Mouse (Mus musculus) midbrain, embryonic 14.5 days (tissue): ENCODE measurements at regions not wholly inside any gene's neighbourhood (a gene's known extent, or its start where the extent isn't known, plus 50 kb on each side); places are given as distances from the start of the nearest gene placed in this dataset.
A peak's percentile ranks its signal among the peaks of the same experiment; 100 is the strongest.

Experiments
- ATAC-seq: fragments of 200-750 bp; cut with Nextera tagmentation; 2 replicates; pipeline ENCODE4 v1.8.0; 2017; ENCODE audit warnings: moderate number of reproducible peaks, moderate library complexity; ENCODE audit not compliant: low FRiP score, low TSS enrichment
- DNase-seq: peaks from one replicate; pipeline ENCODE4 v3.0.0-alpha.2; 2015
- H3K27ac ChIP-seq: fragments of 300-500 bp; sonication (generic); replicated peaks from 2 replicates; pipeline ENCODE4 v1.5.1; 2014; ENCODE audit warnings: mild to moderate bottlenecking, low read depth, low read length, moderate library complexity
- H3K27me3 ChIP-seq: fragments of 300-500 bp; sonication (generic); 2 replicates; pipeline ENCODE4 v1.6.1; 2014; ENCODE audit warnings: low read length, control low read depth, mixed read lengths; ENCODE audit not compliant: control insufficient read depth, insufficient read depth
- H3K36me3 ChIP-seq: fragments of 300-500 bp; sonication (generic); 2 replicates; pipeline ENCODE4 v1.6.1; 2014; ENCODE audit warnings: low read length, control low read depth; ENCODE audit not compliant: control insufficient read depth, insufficient read depth
- H3K4me1 ChIP-seq: fragments of 300-500 bp; sonication (generic); 2 replicates; pipeline ENCODE4 v1.6.1; 2014; ENCODE audit warnings: mild to moderate bottlenecking, antibody characterized with exemption, low read length, control low read depth; ENCODE audit not compliant: control insufficient read depth, insufficient read depth
- H3K4me2 ChIP-seq: fragments of 300-500 bp; sonication (generic); 2 replicates; pipeline ENCODE4 v1.6.1; 2014; ENCODE audit warnings: mild to moderate bottlenecking, low read length, moderate library complexity
- H3K4me3 ChIP-seq: fragments of 300-500 bp; sonication (generic); replicated peaks from 2 replicates; pipeline ENCODE4 v1.5.1; 2014; ENCODE audit warnings: low read depth, low read length
- H3K9ac ChIP-seq: fragments of 300-500 bp; sonication (generic); replicated peaks from 2 replicates; pipeline ENCODE4 v1.6.1; 2014; ENCODE audit warnings: mild to moderate bottlenecking, low read length, moderate library complexity
- H3K9me3 ChIP-seq: fragments of 300-500 bp; sonication (generic); 2 replicates; pipeline ENCODE4 v1.6.1; 2016; ENCODE audit warnings: low read length, control low read depth, mixed read lengths; ENCODE audit not compliant: control insufficient read depth
- WGBS: fragments of 180-500 bp; shearing (Covaris S2); extraction: QIAGEN DNeasy Blood & Tissue Kit; methylation state at CpG from one replicate; pipeline ENCODE4 v1.1.7; 2014; 5-methylcytosine and 5-hydroxymethylcytosine counted together

DNA sequence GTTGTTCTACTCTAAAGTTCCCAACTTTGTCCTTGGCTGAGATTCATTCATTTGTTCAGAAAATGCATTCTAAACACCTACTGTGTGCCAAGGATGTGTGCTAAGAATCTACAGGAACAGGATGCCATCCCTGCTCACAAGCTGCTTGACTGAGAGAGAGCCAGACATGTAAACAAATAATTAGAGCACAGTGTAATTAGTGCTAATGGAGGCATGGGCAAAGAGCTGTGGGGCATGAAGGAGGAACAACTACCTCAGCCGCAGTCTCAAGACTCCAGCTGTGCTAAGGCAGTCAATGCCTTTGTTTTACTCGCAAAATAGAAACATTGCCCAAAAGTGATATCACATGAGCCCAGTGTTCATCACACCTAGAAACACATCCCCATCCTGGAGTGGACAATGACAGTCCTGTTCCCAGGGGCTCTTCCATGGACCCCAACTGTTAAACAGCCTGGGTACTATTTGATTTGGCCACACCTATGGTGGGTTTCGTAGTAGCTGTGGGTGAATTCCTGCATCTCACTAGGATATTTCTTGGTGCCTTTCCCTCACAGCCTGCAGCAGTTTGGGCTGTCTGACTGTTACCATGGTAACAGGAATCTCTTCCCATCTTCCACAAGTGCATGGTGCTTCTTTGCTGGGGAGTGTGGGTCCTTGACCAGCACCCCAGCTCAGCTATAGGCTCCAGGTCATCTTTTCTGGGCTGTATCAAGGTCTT lies 125.9 kb upstream of the 1700012A03Rik start:
- Histone ChIP-seq H3K9ac (no peak overlapping the region), H3K4me2 (no peak overlapping the region), H3K36me3 (no peaks in the 10 kb centered on the region), H3K4me3 (no peak overlapping the region), H3K27me3 (no peaks in the 10 kb centered on the region), H3K27ac (no peak overlapping the region), H3K4me1 (peaks cover 9% of the 10 kb centered on the region; the same call in 1 of the 2 replicates), H3K9me3 (no peaks in the 10 kb centered on the region)
- 50% methylated on average over 3 of the region's 3 CpGs for WGBS
- ATAC-seq: no peak
- DNase-seq: peak; percentile 59

DNA sequence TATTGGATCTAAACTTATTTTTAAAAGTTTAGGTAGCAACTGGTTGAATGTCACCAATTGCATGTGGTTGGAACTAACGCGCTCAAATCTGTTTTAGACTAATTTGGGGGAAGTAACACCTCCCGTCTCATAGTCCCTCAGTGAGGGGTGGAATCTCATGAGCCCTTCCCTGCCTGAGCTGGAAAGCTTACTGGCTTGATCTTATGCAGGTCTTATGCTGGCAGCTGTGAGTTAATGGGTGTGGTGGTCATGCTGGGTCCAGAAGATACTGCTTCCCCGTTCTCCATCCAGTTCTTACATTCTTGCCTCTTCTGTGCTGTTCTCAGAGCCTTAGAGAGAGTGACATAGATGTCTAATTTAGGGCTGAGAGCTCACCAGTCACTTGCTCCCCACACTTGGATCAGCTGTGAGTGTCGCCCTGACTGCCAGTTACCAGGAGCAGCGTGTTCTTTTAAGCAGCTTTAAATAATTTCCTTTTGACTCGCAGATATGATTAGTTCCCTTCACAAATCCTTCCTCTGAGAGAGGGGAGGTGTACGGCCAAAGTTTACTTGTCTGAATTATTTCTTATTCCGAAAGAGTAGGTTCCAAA lies 128.4 kb upstream of the 1700012A03Rik start:
- H3K27ac ChIP-seq: no peak overlapping the region
- H3K9me3 ChIP-seq: no peaks in the 10 kb centered on the region
- H3K4me1 ChIP-seq: peaks cover 9% of the 10 kb centered on the region; the same call in 1 of the 2 replicates
- 84% methylated on average over 9 of the region's 9 CpGs for WGBS
- no peak overlapping the region for H3K4me2 ChIP-seq
- H3K4me3 ChIP-seq: no peak overlapping the region
- ATAC-seq (no peak), DNase-seq (no peak)
- no peaks in the 10 kb centered on the region for H3K27me3 ChIP-seq
- no peaks in the 10 kb centered on the region for H3K36me3 ChIP-seq
- H3K9ac ChIP-seq: no peak overlapping the region

DNA sequence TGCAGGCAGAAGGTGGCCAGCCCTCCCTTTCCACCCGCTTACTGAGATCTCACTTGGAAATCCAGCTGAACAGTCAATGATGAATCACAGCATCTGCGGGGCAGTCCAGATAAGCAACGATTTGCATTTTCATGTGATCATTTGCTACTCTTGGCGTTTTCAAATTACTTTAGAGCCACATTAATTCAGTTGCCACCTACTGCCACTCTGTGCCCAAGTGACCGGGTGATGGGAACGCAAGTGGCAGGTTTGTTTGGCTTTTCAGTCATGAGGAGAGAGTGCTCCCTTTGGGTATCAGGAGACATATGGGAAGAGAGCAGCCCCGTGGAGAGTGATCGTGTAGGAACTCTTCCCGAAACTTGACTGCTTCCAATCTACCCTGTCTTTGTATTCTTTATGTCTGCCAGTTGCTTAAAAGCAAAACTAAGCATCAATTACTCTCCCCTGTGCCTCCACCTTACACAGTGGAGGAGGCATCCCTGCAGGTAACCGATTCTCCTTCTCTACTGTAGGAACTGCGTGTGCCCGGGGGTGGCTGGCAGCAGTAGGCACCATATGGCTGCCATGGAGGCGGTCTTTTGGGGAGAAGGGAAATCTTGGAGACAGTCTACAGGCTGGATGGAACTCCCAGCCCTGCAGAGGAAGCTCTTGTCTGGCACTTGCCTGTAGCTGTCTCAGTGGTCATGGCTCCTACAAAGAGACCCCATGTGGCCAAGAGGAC lies 132.5 kb upstream of the 1700012A03Rik start:
- ATAC-seq: no peak
- no peak overlapping the region for H3K4me2 ChIP-seq
- no peaks in the 10 kb centered on the region for H3K27me3 ChIP-seq
- DNase-seq: no peak
- no peak overlapping the region for H3K9ac ChIP-seq
- no peaks in the 10 kb centered on the region for H3K36me3 ChIP-seq
- 89% methylated on average over 13 of the region's 13 CpGs for WGBS
- no peaks in the 10 kb centered on the region for H3K9me3 ChIP-seq
- no peak overlapping the region for H3K27ac ChIP-seq
- H3K4me1 ChIP-seq: no peaks in the 10 kb centered on the region
- no peak overlapping the region for H3K4me3 ChIP-seq

DNA sequence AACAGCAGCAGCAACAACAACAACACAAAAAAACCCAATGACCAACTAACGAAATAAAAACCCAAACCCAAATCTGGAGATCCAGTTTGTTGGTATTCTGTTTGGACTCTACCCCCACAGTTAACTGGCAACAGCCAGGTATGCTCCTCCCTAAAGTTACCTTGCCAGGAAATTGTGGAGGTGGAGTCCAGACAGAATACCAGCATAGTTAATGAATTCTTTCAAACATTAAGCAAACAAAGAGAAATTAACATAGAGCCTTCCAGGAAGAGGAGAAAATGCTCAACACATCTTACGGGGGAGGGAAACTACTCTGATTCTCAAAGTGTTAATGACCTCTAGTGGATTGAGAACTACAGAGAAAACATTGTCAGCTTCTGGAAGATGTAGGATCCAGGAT lies 148.3 kb upstream of the 1700012A03Rik start:
- DNase-seq (no peak), ATAC-seq (no peak)
- Histone ChIP-seq H3K27ac (no peak overlapping the region), H3K9ac (no peak overlapping the region), H3K4me1 (no peaks in the 10 kb centered on the region), H3K4me2 (no peak overlapping the region), H3K36me3 (no peaks in the 10 kb centered on the region), H3K27me3 (no peaks in the 10 kb centered on the region), H3K4me3 (no peak overlapping the region), H3K9me3 (no peaks in the 10 kb centered on the region)
- 90% methylated on average over 2 of the region's 2 CpGs for WGBS

DNA sequence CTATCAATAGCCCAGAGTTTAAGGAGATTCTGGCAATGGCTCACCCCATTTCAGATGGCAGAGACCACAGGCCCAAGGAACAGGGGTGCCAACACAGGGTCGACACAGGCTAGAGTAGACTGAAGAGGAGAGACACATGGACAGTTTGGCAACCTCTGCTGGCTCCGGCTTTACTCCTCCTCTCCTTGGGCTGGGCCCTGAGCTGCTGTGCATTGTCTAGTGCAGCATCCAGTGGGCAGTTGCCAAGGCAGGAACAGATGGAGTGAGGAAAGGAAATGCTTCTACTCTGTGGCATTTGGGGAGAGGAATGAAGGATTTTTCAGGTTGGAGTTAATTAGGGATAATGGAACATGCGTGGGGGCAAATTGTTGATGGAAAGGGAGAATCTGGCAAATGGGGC lies 151.0 kb upstream of the 1700012A03Rik start:
- Histone ChIP-seq H3K4me1 (no peaks in the 10 kb centered on the region), H3K27me3 (no peaks in the 10 kb centered on the region), H3K9me3 (no peaks in the 10 kb centered on the region), H3K4me2 (no peak overlapping the region), H3K4me3 (no peak overlapping the region), H3K36me3 (no peaks in the 10 kb centered on the region), H3K27ac (no peak overlapping the region), H3K9ac (no peak overlapping the region)
- ATAC-seq (no peak), DNase-seq (peak; percentile 8)
- WGBS: 63% methylated on average over 3 of the region's 3 CpGs

DNA sequence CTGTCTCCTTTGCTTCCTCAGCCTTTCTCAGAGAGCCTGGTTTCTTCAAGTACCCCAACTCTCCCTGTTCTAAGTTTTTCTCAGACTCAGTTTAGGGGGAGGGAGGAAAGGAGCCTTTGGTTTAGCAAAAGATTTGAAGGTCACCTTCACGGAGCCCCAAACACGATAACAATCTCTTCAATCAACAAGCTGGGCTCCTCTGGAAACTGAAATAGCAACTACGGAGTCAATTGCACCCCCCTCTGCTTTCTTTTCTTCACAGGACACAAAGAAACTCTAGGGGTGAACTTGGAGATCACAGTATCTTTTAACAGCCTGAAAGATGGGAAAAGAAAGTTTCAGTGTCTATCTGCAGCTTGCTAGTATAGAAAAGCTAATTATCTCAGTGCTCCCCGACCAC lies 151.4 kb upstream of the 1700012A03Rik start:
- H3K9me3 ChIP-seq: no peaks in the 10 kb centered on the region
- H3K4me3 ChIP-seq: no peak overlapping the region
- H3K9ac ChIP-seq: no peak overlapping the region
- 14% methylated on average over 4 of the region's 4 CpGs for WGBS
- H3K36me3 ChIP-seq: no peaks in the 10 kb centered on the region
- no peak for ATAC-seq
- no peaks in the 10 kb centered on the region for H3K4me1 ChIP-seq
- DNase-seq: peak; percentile 1
- no peak overlapping the region for H3K4me2 ChIP-seq
- no peaks in the 10 kb centered on the region for H3K27me3 ChIP-seq
- no peak overlapping the region for H3K27ac ChIP-seq

DNA sequence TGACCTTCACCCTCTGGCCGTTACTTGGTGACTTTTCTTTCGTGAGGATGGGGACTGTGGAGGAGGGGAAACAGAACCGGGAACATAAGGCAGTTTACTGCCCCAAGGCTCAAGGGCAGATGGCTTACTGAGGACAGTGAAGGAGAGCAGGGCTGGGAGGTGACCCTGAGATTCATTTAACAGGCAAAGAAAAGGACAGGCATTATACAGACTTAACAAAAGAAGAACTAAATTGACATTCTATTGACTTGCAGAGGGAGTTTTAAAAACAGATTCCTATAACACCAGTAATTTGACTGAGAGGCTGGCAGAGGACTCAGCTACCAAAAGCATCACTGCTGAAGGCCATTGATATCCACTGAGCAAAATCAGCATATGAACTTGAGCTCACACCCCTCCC lies 153.0 kb upstream of the 1700012A03Rik start:
- Histone ChIP-seq H3K27ac (no peak overlapping the region), H3K4me2 (no peak overlapping the region), H3K27me3 (no peaks in the 10 kb centered on the region), H3K9ac (no peak overlapping the region), H3K9me3 (no peaks in the 10 kb centered on the region), H3K36me3 (no peaks in the 10 kb centered on the region), H3K4me3 (no peak overlapping the region), H3K4me1 (no peaks in the 10 kb centered on the region)
- 71% methylated on average over 3 of the region's 3 CpGs for WGBS
- DNase-seq (no peak), ATAC-seq (no peak)

DNA sequence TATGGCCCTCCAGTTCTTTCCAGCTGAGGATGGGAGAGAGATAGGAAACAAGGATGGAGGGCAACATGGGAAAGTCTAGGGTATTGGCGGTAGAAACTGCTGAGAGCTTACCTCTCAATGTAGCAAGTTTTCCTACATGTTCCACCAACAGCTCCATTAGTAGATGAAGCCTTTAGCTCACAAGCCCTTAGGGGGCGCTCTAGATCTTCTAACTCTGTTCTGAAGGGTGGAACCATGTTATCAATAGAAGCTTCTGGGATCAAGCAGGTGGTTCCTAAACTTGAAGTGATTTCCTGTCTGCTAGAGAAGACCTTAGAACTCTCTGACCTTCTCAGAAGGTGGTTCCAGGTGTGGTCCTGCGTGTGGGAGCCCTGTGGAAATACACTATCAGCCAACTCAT lies 154.2 kb upstream of the 1700012A03Rik start:
- Histone ChIP-seq H3K4me2 (no peak overlapping the region), H3K9me3 (no peaks in the 10 kb centered on the region), H3K27me3 (no peaks in the 10 kb centered on the region), H3K9ac (no peak overlapping the region), H3K4me3 (no peak overlapping the region), H3K36me3 (no peaks in the 10 kb centered on the region), H3K27ac (no peak overlapping the region), H3K4me1 (no peaks in the 10 kb centered on the region)
- ATAC-seq (no peak), DNase-seq (no peak)
- WGBS: 70% methylated on average over 3 of the region's 3 CpGs

DNA sequence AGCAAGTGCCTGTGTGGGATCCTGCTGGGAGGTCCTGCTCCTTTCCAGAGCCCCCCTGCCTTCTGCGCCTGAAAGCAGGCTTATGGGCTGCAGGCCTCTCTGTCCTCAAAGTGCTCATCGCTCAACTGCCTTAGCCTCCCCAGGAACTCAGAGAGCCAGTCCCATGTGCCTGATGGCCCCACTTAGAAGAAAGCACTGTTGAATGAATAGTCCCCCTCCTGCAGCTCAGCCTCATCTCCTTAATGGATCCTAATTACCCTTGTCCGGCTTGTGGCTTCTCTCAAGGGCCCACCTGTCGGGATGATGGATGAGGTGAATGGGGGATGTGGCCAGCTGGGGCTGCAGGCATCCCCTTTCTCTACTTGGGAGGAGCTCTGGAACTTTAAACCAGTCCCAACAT lies 163.1 kb upstream of the 1700012A03Rik start:
- ATAC-seq (no peak), DNase-seq (no peak)
- Histone ChIP-seq H3K4me3 (no peak overlapping the region), H3K9ac (no peak overlapping the region), H3K4me2 (no peak overlapping the region), H3K27ac (no peak overlapping the region), H3K9me3 (no peaks in the 10 kb centered on the region), H3K4me1 (peaks cover 3% of the 10 kb centered on the region; the same call in 1 of the 2 replicates), H3K36me3 (no peaks in the 10 kb centered on the region), H3K27me3 (no peaks in the 10 kb centered on the region)
- WGBS: 18% methylated on average over 4 of the region's 4 CpGs
